Mouse (Mus musculus): ENCODE measurements around the gene Pkd2. TPM values are rescaled to one million over a fixed set of nuclear protein-coding genes. Genes with fewer than 3 reads are reported as not detected.
"Not testable (repeated sequence)": the region's sequence is repeated elsewhere in the genome, so short reads cannot be mapped to it uniquely, and the experiment has no call there.

Gene Pkd2
- polyA plus RNA-seq, 1 experiment from 2014 or later = 10.6 TPM

- DNase-seq (ENCODE audit: low spot score) = no peak
- H3K27ac ChIP-seq = no peak overlapping the region
Measured at GRCm38 (mm10) chr5:104446156-104446555, 13.1 kb upstream of the Pkd2 start.

GRCm38 (mm10) chr5:104448346-104448745, 10.9 kb upstream of the Pkd2 start:
- not testable (repeated sequence) for H3K36me3 ChIP-seq; H3K27me3 ChIP-seq (ENCODE audit: insufficient read depth, poor library complexity, severe bottlenecking); H3K9me3 ChIP-seq; H3K4me3 ChIP-seq; DNase-seq (ENCODE audit: low spot score); H3K27ac ChIP-seq; H3K4me1 ChIP-seq
- WGBS = 13% methylated on average over 6 of the region's 6 CpGs

More at GRCm38 (mm10) chr5:104446156-104446555, 13.1 kb upstream of the Pkd2 start:
- Histone ChIP-seq H3K9me3 (no peaks in the 10 kb centered on the region), H3K4me1 (0 out of 2 replicates have a peak, but pooled peaks cover 6% of the 10 kb centered on the region), H3K27me3 (ENCODE audit: insufficient read depth, poor library complexity, severe bottlenecking) (0 out of 2 replicates have a peak, but pooled peaks cover 8% of the 10 kb centered on the region), H3K36me3 (no peaks in the 10 kb centered on the region), H3K4me3 (no peak overlapping the region)
- WGBS = 8% methylated on average over 3 of the region's 3 CpGs

DNA sequence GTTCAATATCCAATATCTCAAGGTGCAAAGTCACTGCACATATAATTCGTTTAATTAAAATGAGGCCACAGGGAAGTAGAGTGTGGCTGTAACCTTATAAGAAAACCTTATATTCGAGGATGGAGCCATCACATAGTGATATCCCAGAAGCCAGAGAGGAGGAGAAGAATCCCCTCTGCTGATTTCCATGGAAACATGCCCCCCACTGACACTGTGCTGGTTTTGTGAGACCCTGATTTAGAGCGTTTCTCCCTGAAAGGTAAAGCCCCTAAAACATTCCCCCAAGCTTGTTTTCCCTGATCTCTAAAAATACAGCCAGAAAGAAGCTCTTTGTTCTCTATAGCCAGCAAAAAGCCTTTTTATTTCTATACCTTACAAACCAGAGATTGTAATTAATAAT, 9.8 kb upstream of the Pkd2 start:
- Histone ChIP-seq H3K4me3 (no peak overlapping the region), H3K27me3 (ENCODE audit: insufficient read depth, poor library complexity, severe bottlenecking) (0 out of 2 replicates have a peak, but pooled peaks cover 8% of the 10 kb centered on the region), H3K27ac (no peak overlapping the region), H3K36me3 (no peaks in the 10 kb centered on the region), H3K9me3 (no peaks in the 10 kb centered on the region), H3K4me1 (0 out of 2 replicates have a peak, but pooled peaks cover 6% of the 10 kb centered on the region)
- DNase-seq (ENCODE audit: low spot score) = no peak
- WGBS = 40% methylated on average over 3 of the region's 3 CpGs

GRCm38 (mm10) chr5:104453075-104453474, 6.2 kb upstream of the Pkd2 start:
- no peak for DNase-seq (ENCODE audit: low spot score)
- 57% methylated on average over 1 of the region's 1 CpGs for WGBS
- 0 out of 2 replicates have a peak, but pooled peaks cover 8% of the 10 kb centered on the region for H3K27me3 ChIP-seq (ENCODE audit: insufficient read depth, poor library complexity, severe bottlenecking)
- no peak overlapping the region for H3K4me3 ChIP-seq
- H3K4me1 ChIP-seq = 0 out of 2 replicates have a peak, but pooled peaks cover 6% of the 10 kb centered on the region
- H3K27ac ChIP-seq = no peak overlapping the region
- no peaks in the 10 kb centered on the region for H3K36me3 ChIP-seq
- no peaks in the 10 kb centered on the region for H3K9me3 ChIP-seq

DNA sequence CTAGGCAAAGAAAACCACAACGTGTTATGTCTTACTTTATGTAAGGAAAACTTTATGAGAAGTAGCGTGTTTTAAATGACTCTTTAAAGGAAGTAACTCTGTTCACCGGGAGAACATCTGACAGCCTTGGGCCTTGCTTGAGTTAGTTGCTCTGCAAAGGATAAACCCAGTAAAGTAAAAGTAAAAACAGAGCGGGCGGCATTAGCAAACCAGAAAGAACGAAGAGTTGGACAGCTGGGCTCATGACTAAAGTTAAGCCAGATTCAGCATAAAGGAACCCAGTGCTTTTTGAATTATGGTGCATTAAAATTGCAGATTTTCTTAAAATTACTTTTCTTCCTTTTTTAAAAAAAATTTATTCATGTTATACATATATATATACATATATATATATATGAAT, 4.7 kb upstream of the Pkd2 start:
- WGBS = 89% methylated on average over 6 of the region's 6 CpGs
- Histone ChIP-seq H3K4me3 (no peak overlapping the region), H3K36me3 (no peaks in the 10 kb centered on the region), H3K27ac (no peak overlapping the region), H3K27me3 (ENCODE audit: insufficient read depth, poor library complexity, severe bottlenecking) (no peaks in the 10 kb centered on the region), H3K9me3 (no peaks in the 10 kb centered on the region), H3K4me1 (peaks cover 8% of the 10 kb centered on the region; the same call in 1 of the 2 replicates)
- no peak for DNase-seq (ENCODE audit: low spot score)

DNA sequence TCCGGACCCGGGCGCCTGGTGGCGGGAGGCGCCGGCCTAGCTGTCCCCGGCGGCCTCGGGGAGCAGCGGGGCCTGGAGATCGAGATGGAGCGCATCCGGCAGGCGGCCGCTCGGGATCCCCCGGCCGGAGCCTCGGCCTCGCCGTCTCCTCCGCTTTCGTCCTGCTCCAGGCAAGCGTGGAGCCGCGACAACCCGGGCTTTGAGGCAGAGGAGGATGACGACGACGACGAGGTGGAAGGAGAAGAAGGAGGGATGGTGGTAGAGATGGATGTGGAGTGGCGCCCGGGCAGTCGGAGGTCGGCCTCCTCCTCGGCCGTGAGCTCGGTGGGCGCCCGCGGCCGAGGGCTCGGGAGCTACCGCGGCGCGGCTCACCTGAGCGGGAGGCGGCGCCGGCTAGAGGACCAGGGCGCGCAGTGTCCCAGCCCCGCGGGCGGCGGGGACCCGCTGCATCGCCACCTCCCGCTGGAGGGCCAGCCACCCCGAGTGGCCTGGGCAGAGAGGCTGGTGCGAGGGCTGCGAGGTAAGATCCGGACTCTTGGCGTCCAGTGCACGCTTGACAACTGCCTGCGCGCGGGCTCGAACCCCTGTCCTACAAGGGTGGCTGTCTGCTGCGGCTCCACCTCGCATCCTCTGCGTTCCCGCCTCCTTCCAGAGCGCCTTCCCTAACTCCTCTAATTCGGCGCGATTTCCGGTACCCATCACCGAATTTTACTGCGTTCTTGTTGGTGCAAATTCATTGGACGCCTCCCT, 631 bp downstream of the Pkd2 start:
- peaks cover 8% of the 10 kb centered on the region; the same call in 1 of the 2 replicates for H3K4me1 ChIP-seq
- DNase-seq (ENCODE audit: low spot score) = no peak
- peak overlapping the region; percentile 97 for H3K27ac ChIP-seq
- peak overlapping the region; percentile 86 for H3K4me3 ChIP-seq
- H3K36me3 ChIP-seq = peaks cover 19% of the 10 kb centered on the region
- no peaks in the 10 kb centered on the region for H3K9me3 ChIP-seq
- under 1% methylated on average over 81 of the region's 82 CpGs for WGBS
- no peaks in the 10 kb centered on the region for H3K27me3 ChIP-seq (ENCODE audit: insufficient read depth, poor library complexity, severe bottlenecking)

GRCm38 (mm10) chr5:104460456-104460838, 1.2 kb downstream of the Pkd2 start:
- Histone ChIP-seq H3K36me3 (peaks cover 24% of the 10 kb centered on the region), H3K9me3 (no peaks in the 10 kb centered on the region), H3K27ac (peak overlapping the region; percentile 97; the same call in 1 of the 2 replicates), H3K4me3 (peak overlapping the region; percentile 86), H3K27me3 (ENCODE audit: insufficient read depth, poor library complexity, severe bottlenecking) (no peaks in the 10 kb centered on the region), H3K4me1 (peaks cover 8% of the 10 kb centered on the region; the same call in 1 of the 2 replicates)
- WGBS = 51% methylated on average over 3 of the region's 3 CpGs
- DNase-seq (ENCODE audit: low spot score) = no peak

GRCm38 (mm10) chr5:104460856-104461255, 1.6 kb downstream of the Pkd2 start:
- Histone ChIP-seq H3K36me3 (peaks cover 28% of the 10 kb centered on the region), H3K9me3 (no peaks in the 10 kb centered on the region), H3K4me3 (peak overlapping the region; percentile 86; the same call in 1 of the 2 replicates), H3K27me3 (ENCODE audit: insufficient read depth, poor library complexity, severe bottlenecking) (no peaks in the 10 kb centered on the region), H3K4me1 (peaks cover 8% of the 10 kb centered on the region; the same call in 1 of the 2 replicates), H3K27ac (no peak overlapping the region)
- no peak for DNase-seq (ENCODE audit: low spot score)
- 65% methylated on average over 6 of the region's 7 CpGs for WGBS

- H3K27ac ChIP-seq = no peak overlapping the region
- no peak overlapping the region for H3K4me3 ChIP-seq
- DNase-seq (ENCODE audit: low spot score) = no peak
- H3K27me3 ChIP-seq (ENCODE audit: insufficient read depth, poor library complexity, severe bottlenecking) = no peaks in the 10 kb centered on the region
- H3K9me3 ChIP-seq = no peaks in the 10 kb centered on the region
- 93% methylated on average over 8 of the region's 8 CpGs for WGBS
- H3K4me1 ChIP-seq = no peaks in the 10 kb centered on the region
- peaks cover 62% of the 10 kb centered on the region for H3K36me3 ChIP-seq
Measured at GRCm38 (mm10) chr5:104465279-104465678, 6.0 kb downstream of the Pkd2 start.

DNA sequence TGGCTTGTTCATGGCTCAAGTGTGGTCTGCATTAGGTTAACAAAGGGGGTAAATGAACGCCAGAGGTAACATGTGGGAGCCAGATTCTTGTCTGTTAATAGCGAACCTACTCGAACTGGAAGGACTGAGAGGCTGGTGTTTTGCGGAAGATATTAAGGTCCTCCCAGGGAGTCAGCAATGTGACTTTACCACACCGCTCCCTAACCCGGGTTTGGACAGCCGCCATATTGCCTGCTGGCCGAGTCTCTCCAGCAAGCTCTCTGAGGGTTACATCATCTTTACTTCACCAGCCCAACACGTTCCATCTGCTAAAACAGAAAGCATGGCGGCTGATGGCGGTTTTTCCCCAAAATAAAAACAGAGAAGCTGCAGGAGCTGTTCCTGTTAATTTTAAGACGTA, 6.5 kb downstream of the Pkd2 start:
- WGBS = 94% methylated on average over 12 of the region's 12 CpGs
- no peak overlapping the region for H3K27ac ChIP-seq
- no peaks in the 10 kb centered on the region for H3K27me3 ChIP-seq (ENCODE audit: insufficient read depth, poor library complexity, severe bottlenecking)
- H3K4me3 ChIP-seq = no peak overlapping the region
- DNase-seq (ENCODE audit: low spot score) = no peak
- H3K36me3 ChIP-seq = peaks cover 67% of the 10 kb centered on the region
- no peaks in the 10 kb centered on the region for H3K9me3 ChIP-seq
- H3K4me1 ChIP-seq = no peaks in the 10 kb centered on the region

DNA sequence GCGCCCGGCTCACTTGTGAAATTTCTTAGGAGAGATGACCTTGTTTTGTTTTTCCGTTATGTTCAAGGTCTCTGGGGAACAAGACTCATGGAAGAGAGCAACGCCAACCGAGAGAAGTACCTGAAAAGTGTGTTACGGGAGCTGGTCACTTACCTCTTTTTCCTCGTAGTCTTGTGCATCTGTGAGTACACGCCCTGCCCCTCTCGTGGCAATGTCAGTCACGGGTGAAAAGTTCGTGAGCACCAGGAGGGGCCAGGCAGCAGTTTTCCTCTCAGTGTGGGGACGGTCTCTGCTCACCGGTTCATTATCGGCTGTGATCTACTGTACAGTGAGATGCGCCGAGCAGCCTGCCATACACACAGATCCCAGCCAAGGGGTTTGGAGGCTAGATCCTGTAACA, 7.6 kb downstream of the Pkd2 start:
- no peak for DNase-seq (ENCODE audit: low spot score)
- 95% methylated on average over 16 of the region's 16 CpGs for WGBS
- H3K27me3 ChIP-seq (ENCODE audit: insufficient read depth, poor library complexity, severe bottlenecking) = no peaks in the 10 kb centered on the region
- peaks cover 78% of the 10 kb centered on the region for H3K36me3 ChIP-seq
- H3K9me3 ChIP-seq = no peaks in the 10 kb centered on the region
- H3K27ac ChIP-seq = no peak overlapping the region
- no peaks in the 10 kb centered on the region for H3K4me1 ChIP-seq
- H3K4me3 ChIP-seq = no peak overlapping the region

DNA sequence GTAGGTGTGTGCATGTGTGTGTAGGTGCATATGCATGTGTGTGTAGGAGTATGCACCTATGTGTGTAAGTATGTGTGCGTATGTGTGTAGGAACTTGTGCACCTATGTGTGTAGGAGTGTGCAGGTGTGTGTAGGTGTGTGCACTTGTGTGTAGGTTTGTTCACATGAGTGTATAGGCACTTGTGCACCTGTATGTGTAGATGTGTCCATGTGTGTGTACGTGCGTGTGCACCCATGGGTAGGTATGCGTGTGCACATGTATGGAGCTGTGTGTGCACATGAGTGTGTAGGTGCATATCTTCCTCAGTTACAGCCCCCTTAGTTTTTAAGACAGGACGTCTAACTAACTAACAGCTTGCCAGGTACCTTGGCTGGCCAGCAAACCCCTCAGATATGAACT, 9.3 kb downstream of the Pkd2 start:
- H3K36me3 ChIP-seq = peaks cover 87% of the 10 kb centered on the region
- no peaks in the 10 kb centered on the region for H3K4me1 ChIP-seq
- no peak overlapping the region for H3K4me3 ChIP-seq
- no peak for DNase-seq (ENCODE audit: low spot score)
- no peaks in the 10 kb centered on the region for H3K27me3 ChIP-seq (ENCODE audit: insufficient read depth, poor library complexity, severe bottlenecking)
- H3K27ac ChIP-seq = no peak overlapping the region
- WGBS = 87% methylated on average over 5 of the region's 5 CpGs
- H3K9me3 ChIP-seq = no peaks in the 10 kb centered on the region

- Histone ChIP-seq H3K36me3 (peaks cover 64% of the 10 kb centered on the region), H3K9me3 (no peaks in the 10 kb centered on the region), H3K27ac (no peak overlapping the region), H3K27me3 (ENCODE audit: insufficient read depth, poor library complexity, severe bottlenecking) (no peaks in the 10 kb centered on the region), H3K4me1 (no peaks in the 10 kb centered on the region), H3K4me3 (no peak overlapping the region)
- 91% methylated on average over 5 of the region's 5 CpGs for WGBS
- no peak for DNase-seq (ENCODE audit: low spot score)
Measured at GRCm38 (mm10) chr5:104470981-104471391, 11.7 kb downstream of the Pkd2 start.
